Mouse (Mus musculus): ENCODE data around the gene Trib2.

DNA sequence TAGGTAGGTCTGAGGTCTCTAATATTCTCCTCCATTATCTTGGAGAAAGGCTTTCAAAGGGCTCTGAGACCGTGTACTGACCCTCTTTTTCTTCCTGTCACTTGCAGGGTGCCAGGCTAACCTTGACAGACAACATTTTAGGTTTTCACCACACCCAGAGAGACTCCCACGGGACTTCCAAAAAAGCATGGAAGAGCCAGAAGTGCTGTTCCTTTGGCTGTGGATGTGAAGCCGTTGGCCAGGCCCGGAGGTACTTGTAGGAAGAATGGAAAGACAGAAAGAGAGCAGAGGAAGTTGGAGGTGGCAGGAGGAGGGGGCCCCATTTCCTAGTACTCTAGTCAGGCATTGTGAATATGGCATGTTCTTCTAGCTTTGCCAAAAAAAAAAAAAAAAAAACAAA lies 56.0 kb downstream of the Trib2 start:
- no peak for TF ChIP-seq CTCF (IDR thresholded peaks at IDR 0.05)
- no peak for TF ChIP-seq POLR2A (IDR thresholded peaks at IDR 0.05; ENCODE audit: insufficient read depth, low read depth, low read length)

Data from heart, adult 2 months (tissue).